Mouse (Mus musculus): ENCODE data around the gene Neurl1b.

Gene Neurl1b

GRCm38 (mm10) chr17:26414523-26415354 is at the start of gene Neurl1b:
TSS of gene Neurl1b (plus strand) at chr17:26414829.
- DNase-seq (ENCODE audit: low spot score): no peak

DNA sequence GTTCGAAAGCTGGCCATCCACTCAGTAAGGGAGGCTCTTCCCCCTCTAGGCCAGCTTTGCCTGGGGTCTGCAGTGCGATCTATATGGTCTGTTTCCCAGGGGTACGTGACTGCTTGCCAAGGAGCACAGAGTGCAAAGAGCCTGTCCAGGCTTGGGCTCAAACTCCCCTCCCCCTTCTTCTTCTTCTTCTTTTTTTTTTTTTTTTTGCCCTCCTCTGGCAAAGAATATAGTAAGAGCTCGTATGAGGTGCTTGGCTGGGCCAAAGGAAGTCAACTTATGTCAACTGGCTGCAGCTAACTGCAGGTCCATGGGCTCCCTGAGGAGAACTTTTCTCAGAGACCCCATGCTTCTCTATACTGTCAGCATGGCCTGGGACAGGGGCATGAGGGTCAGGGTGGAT is 47.8 kb upstream of the Neurl1b start:
- no peak for DNase-seq (ENCODE audit: low spot score)

GRCm38 (mm10) chr17:26368336-26368992 is 46.2 kb upstream of the Neurl1b start:
- no peak for DNase-seq (ENCODE audit: low spot score)

DNA sequence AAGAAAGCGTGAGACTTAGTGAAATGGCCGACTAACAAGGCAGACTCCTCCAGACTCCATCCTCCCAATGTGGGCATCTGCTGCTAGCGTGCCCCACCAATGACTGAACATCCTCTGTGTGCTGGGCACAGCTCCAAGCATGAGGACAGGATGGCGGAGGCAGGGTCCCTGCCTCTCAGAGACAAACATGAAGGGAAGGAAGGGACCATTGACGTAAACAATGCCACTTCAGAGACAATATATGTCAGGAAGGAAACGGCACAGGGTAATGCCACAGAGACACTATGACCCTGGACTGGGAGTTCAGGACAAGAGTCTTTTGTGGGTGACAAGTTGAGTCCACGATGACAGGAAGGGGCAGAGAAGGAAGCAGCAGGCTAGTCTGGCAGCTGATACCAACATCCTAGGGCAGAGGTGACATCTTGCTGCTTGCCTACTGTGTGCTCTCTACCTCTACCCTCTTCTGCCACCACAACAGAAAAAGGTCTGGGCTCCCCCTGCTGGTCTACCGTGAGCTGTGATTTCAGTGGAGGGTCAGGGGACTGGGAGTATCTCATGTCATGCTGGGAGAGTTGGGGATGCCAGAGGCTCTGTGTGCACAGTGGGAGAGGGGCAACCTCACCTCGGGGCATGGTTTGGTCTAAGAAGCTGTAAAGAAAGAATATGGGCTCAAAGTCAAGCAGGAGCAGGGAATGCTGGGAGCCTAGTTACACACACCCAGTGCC is 43.9 kb upstream of the Neurl1b start:
- peak; percentile 61 for DNase-seq (ENCODE audit: low spot score)

GRCm38 (mm10) chr17:26371246-26371535 is 43.4 kb upstream of the Neurl1b start:
- no peak for DNase-seq (ENCODE audit: low spot score)

DNA sequence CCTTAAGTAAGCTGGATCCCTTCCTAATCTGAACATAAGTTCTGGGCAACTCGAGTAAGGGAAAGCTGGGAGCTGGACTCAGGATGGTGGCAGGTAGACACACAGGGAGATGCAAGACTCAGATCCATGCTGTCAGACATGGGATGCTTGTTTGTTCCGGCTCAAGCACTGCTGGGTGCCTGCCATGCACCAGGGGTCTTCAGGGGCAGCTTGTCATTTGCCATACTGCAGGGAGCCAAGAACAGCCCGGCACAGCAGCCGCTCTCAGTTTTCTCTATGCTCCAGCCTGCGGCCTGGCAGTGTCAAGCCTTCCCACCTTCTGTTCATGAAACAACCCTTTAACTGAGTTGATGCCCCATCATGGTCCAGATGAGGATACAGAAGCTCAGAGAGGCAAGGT is 41.4 kb upstream of the Neurl1b start:
- DNase-seq (ENCODE audit: low spot score): no peak

DNA sequence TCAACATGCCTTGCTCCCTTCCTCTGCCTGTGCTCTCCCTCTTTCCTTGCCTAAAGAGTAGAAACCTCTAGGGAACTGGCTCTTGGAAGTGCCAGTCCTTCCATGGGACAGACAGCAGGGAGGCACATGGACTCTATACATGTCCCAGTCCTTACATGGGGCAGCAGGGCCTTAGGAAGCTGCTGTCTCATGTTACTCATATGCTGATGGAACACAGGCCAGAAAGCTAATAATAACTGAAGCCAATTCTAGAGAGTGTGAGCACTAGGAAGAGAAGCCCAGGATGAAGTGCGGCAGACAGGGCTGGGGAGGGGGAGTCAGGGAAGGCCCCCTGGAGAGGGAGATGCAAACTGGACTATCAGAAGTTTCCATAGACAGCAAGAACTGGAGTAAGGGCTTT is 38.2 kb upstream of the Neurl1b start:
- no peak for DNase-seq (ENCODE audit: low spot score)

DNA sequence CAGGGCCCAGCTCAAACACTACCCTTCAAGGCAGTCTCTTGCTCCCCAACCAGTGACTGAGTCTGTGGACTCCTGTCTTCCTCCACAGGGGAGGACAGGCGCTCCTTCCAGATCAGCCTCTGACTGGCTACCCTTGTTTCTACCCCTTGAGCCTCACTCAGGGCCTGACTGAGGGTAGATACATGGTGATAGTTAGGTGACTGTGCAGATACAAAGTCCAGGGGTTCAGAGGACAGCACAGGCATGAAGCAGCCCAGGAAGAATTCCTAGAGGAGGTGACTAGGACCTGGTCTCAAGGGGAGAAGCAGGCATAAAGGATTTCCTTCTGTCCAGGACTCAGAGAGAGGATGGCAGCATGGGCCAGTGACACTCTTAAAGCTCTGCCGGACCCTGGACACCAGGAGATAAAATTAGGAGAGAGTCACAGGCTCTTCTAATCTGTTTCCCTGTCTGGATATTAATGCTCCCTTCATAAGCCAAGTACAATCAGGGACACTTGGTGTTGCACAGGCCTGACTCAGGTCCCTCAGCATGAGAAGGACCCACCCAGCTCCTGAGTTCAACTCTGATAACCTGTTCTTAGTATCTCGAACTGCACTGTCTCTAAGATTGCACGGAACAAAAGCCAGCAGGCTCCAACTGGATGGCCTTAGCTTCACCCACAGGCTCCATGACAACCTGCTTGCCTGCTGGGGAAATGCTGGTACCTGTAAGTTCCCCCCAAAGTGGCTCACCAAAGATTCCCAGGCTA is 37.5 kb upstream of the Neurl1b start:
- no peak for DNase-seq (ENCODE audit: low spot score)

DNA sequence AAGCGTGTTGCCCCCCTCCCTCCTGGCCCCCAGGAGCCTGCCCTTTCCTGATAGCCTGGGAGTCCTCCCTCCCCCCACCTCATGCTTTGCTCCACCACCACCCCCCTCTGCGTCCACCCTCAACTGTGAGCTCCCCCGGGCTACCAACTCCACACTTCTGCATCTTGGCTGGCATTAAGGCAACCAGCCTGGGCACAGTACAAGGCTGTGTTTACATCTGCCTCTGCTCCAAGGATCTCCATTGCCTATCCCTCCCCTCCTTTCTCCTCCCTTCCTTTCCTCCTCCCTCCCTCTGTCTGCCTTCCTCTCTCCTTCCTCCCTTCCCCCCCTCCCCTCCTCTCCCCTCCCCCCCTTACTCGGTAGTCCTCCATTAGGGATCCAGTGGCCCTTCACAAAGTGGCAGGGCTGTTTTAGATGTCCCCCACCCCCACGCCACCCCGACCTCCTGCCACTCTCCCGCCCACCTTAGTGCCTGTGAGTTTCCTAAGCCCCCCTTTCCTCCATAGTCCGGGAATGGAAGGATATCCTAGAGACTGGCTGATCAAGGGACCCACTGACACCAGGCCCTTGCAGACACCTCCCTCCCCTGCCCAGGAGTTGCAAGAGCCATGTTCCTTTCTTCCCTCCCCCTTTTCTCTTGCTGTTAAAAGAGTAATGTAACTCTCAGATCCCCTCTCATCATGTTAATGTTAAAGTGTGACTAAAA is 34.2 kb upstream of the Neurl1b start:
- no peak for DNase-seq (ENCODE audit: low spot score)

DNA sequence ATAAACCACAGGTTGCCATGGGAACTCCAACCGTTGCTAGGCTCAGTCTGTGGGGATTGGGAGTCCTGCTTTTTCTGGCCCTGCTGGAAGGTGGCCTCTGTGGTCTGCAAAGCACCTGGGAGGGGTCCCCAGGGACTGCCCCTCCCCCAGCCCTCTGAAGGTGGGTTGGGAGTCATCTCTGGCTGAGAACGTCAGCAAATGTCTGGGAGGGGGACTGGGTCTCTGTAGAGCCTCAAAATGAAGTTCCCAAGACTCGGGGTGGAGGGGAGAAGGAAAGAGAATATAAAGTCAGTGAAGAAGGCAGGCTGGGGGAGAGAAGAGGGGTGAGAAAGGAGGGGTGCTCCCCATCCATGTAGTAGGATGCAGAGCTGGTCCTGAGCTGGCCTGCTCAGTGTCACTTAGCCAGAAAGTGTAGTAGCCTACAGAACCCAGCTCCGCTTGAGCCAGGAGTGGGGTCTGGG is 33.6 kb upstream of the Neurl1b start:
- DNase-seq (ENCODE audit: low spot score): peak; percentile 73

- DNase-seq (ENCODE audit: low spot score): peak; percentile 37
Measured at GRCm38 (mm10) chr17:26381613-26382012, 33.0 kb upstream of the Neurl1b start.

GRCm38 (mm10) chr17:26382176-26382575 is 32.5 kb upstream of the Neurl1b start:
- DNase-seq (ENCODE audit: low spot score): no peak

- no peak for DNase-seq (ENCODE audit: low spot score)
Measured at GRCm38 (mm10) chr17:26382687-26383086, 31.9 kb upstream of the Neurl1b start.

GRCm38 (mm10) chr17:26384111-26384510 is 30.5 kb upstream of the Neurl1b start:
- DNase-seq (ENCODE audit: low spot score): no peak

- no peak for DNase-seq (ENCODE audit: low spot score)
Measured at GRCm38 (mm10) chr17:26385252-26386130, 29.1 kb upstream of the Neurl1b start.

GRCm38 (mm10) chr17:26386131-26386481 is 28.5 kb upstream of the Neurl1b start:
- no peak for DNase-seq (ENCODE audit: low spot score)

GRCm38 (mm10) chr17:26388106-26388505 is 26.5 kb upstream of the Neurl1b start:
- no peak for DNase-seq (ENCODE audit: low spot score)

GRCm38 (mm10) chr17:26389241-26389640 is 25.4 kb upstream of the Neurl1b start:
- DNase-seq (ENCODE audit: low spot score): no peak

DNA sequence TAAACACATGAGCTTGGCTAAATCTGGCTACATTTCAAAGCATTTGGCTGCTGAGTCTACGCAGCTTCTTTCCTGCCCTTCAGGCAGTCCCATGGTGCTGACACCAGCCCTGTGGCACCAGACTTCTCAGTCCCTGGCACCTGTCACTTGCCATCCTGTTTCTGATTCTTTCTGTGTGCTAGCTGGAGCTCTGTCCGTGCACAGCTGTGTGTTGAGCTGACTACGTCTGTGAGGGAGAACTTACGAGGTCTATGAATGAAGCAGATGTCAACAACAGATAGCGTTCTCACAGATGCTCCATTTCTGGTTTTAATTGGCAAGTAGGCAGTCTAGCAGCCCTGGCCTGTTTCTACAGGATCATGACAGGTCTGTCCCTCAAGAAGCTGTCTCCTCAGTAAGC is 24.0 kb upstream of the Neurl1b start:
- DNase-seq (ENCODE audit: low spot score): no peak

GRCm38 (mm10) chr17:26392355-26392754 is 22.3 kb upstream of the Neurl1b start:
- no peak for DNase-seq (ENCODE audit: low spot score)

- no peak for DNase-seq (ENCODE audit: low spot score)
Measured at GRCm38 (mm10) chr17:26396765-26397164, 17.9 kb upstream of the Neurl1b start.

Data from layer of hippocampus, adult 11-12 months (tissue).